Mouse (Mus musculus) megakaryocyte, embryonic 14.5 days (primary cell): ENCODE data around the gene Cbfb. TPM values are rescaled to one million over a fixed set of nuclear protein-coding genes. Genes with fewer than 3 reads are reported as not detected.

Experiments
- H3K27me3 ChIP-seq: replicated peaks from 2 replicates; pipeline ENCODE3; 2012; ENCODE audit warnings: inconsistent platforms
- H3K36me3 ChIP-seq: replicated peaks from 2 replicates; pipeline ENCODE3; 2012; ENCODE audit warnings: low read length, inconsistent platforms, mixed read lengths
- H3K4me1 ChIP-seq: 2 replicates; pipeline ENCODE4 v1.6.1; 2012; ENCODE audit warnings: inconsistent platforms
- H3K4me3 ChIP-seq: replicated peaks from 2 replicates; pipeline ENCODE3; 2012; ENCODE audit warnings: moderate library complexity, mild to moderate bottlenecking, inconsistent platforms
- H3K9me3 ChIP-seq: 2 replicates; pipeline ENCODE4 v1.6.1; 2012; ENCODE audit warnings: inconsistent platforms
- FLI1 ChIP-seq: IDR thresholded peaks from 2 replicates; pipeline ENCODE4 v1.6.1; 2012; ENCODE audit warnings: low read length, inconsistent platforms, mixed read lengths
- GATA1 ChIP-seq: IDR thresholded peaks from 3 replicates; pipeline ENCODE4 v1.6.1; 2012; ENCODE audit warnings: mixed read lengths, low read length, inconsistent platforms, borderline replicate concordance
- polyA plus RNA-seq: library from polyadenylated mRNA; stranded (reverse); fragments of >175 nt; gene quantifications from 2 replicates; pipeline ENCODE4 v1.2.3, GENCODE M21; 2012; ENCODE audit warnings: low replicate concordance; ENCODE audit not compliant: insufficient read depth

The Cbfb gene
- 2.1 and 15.3 TPM in 2 replicates for polyA plus RNA-seq

DNA sequence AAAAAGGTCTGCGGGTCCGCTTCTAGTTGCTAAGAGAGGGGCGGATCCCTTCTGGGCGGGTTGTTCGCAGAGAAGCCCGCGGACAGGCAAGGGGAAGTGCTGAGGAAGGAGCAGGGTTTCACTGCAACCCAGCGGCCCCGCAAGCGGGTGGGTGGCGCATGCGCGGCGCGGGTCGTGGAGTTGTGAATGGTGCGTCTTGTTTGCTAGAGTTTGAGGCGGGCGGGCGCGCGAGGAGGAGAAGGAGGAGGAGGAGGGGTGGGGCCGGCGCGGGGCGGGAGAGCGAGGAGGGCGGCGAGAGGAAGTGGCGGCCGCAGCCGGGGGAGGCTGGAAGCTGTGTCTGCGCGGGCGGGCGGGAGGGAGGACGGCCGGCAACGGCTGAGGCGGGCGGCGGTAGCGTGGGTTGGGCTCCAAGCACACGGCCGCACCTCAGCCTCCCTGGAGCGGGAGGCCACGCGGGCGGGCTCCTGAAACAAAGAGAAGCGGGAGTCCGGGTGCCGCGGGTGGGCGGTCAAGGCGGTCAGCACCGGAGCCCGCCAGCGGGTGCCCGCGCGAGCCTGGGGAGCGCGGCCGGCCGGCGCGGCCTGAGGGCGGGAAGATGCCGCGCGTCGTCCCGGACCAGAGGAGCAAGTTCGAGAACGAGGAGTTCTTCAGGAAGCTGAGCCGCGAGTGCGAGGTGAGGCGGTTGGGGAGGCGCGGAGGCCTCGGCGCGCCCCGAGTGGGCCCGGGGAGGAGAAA is at the start of gene Cbfb:
Gene Cbfb (plus strand): TSS at position 294 of the 735 bp plus-strand sequence.
- Histone ChIP-seq H3K9me3 (no peaks in the 10 kb centered on the region), H3K27me3 (peaks cover 4% of the 10 kb centered on the region), H3K4me3 (peak within 1 kb of the TSS; percentile 94), H3K4me1 (peaks cover 31% of the 10 kb centered on the region), H3K36me3 (peaks cover 5% of the 10 kb centered on the region)
- TF ChIP-seq GATA1 = no peak
- no peak for TF ChIP-seq FLI1

DNA sequence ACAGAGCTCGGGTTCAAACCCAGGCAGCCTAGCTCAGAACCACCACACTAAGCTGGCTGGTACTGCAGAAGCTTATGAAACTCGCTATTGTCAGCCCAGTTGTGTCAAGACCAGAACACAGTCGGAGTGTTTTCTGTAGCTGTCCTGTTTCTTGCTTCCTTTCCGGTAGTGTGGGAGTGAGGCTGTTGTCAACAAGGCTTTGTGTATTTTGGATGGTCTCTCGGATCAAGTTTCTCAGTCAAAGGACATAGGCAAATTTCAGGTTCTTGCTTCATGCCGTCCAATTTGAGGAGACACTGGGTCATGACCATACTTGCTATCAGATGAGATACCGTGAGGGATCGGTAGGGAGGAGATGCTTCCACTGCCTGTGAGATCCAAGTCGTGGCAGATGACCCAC is 40.6 kb upstream of the Cbfb start:
- H3K27me3 ChIP-seq = peaks cover 28% of the 10 kb centered on the region
- H3K4me3 ChIP-seq = no peak overlapping the region
- H3K36me3 ChIP-seq = no peaks in the 10 kb centered on the region
- H3K4me1 ChIP-seq = peaks cover 12% of the 10 kb centered on the region
- no peaks in the 10 kb centered on the region for H3K9me3 ChIP-seq
- TF ChIP-seq FLI1 (no peak), GATA1 (no peak)

DNA sequence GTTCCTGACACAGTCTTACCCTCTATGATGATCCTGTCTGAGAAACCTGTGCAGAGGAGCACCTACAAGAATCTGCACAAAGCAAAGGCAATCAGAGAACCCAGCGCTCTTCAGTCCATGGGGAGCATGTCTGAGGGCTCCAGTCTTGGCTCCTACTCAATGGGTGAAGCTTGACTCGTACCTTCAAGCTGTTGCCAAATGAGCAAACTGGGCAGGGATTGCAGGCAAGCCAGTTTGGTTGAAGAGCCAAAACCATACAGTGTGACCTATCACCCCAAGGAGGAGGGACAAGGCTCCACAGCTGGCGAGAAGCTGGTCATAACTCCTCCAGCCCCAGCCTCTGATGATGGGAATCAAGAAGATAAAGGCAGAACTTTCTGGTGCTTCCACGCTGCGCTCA is 39.0 kb upstream of the Cbfb start, which contains the start of gene Ces4a:
Gene Ces4a (plus strand): TSS at position 292 of the 400 bp plus-strand sequence.
- peaks cover 32% of the 10 kb centered on the region for H3K27me3 ChIP-seq
- TF ChIP-seq GATA1 (no peak), FLI1 (no peak)
- peaks cover 7% of the 10 kb centered on the region for H3K4me1 ChIP-seq
- no peak within 1 kb of the TSS for H3K4me3 ChIP-seq
- no peaks in the 10 kb centered on the region for H3K36me3 ChIP-seq
- H3K9me3 ChIP-seq = no peaks in the 10 kb centered on the region

DNA sequence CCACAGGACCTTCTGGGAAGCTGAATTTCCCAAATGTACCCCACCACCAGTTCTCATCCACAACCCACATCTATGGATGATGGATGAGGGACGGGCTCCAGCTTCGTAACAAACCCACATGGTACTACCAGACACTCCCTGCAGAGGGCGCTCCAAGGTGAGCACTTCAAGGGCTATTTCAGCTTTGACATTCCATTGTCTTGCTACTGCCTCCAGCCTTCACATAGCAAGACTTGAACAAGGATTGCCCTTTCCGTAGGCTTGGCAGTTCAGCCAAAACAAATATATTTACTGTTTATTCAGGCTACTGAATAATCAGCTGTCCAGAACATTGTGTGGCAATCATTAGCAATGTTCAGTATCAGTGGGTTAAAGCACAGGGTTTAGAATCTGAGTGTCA is 32.1 kb upstream of the Cbfb start:
- TF ChIP-seq GATA1 = no peak
- TF ChIP-seq FLI1 = no peak
- H3K9me3 ChIP-seq = no peaks in the 10 kb centered on the region
- no peaks in the 10 kb centered on the region for H3K36me3 ChIP-seq
- peaks cover 34% of the 10 kb centered on the region for H3K27me3 ChIP-seq
- no peak overlapping the region for H3K4me3 ChIP-seq
- peaks cover 11% of the 10 kb centered on the region for H3K4me1 ChIP-seq

DNA sequence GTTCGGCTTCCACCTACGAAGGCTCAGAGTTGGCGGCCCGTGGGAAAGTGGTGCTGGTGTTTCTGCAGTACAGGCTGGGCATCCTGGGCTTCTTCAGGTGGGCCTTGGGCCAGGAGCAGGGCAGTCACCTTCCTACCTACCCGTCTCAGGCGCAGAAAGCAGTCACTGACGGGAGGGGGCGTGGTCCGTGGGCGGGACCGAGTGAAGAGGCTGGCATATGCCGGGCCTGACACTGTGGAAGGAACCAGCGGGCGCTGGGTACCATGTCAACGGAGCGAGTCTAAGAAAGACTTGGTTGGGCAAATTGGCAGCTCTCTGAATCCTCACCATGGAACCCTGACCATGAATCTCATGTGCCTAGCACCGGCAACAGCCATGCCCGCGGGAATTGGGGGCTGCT is 28.1 kb upstream of the Cbfb start:
- TF ChIP-seq GATA1 = no peak
- H3K27me3 ChIP-seq = peaks cover 46% of the 10 kb centered on the region
- H3K36me3 ChIP-seq = no peaks in the 10 kb centered on the region
- no peaks in the 10 kb centered on the region for H3K9me3 ChIP-seq
- H3K4me1 ChIP-seq = peaks cover 11% of the 10 kb centered on the region
- no peak overlapping the region for H3K4me3 ChIP-seq

DNA sequence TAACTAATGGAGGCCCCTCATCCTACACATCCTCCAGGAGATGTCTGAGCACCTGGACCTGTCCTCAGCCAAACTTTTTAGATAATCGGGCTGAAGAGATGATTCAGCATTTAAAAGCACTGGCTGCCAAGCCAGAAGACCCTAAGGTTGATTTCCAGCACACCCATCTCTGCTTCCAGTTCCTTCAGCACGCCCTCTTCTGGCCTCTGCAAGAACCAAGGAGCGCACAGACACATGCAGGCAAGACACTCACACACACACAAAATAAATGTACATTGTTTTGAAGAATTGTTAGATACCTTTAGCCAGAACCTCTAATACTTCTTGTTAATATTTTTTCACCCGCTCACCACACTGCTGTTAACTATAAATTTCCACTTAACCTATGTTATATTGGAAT is 18.8 kb upstream of the Cbfb start:
- TF ChIP-seq FLI1 = no peak
- no peak for TF ChIP-seq GATA1
- Histone ChIP-seq H3K4me1 (peaks cover 7% of the 10 kb centered on the region), H3K36me3 (no peaks in the 10 kb centered on the region), H3K4me3 (no peak overlapping the region), H3K9me3 (no peaks in the 10 kb centered on the region), H3K27me3 (peaks cover 71% of the 10 kb centered on the region)

DNA sequence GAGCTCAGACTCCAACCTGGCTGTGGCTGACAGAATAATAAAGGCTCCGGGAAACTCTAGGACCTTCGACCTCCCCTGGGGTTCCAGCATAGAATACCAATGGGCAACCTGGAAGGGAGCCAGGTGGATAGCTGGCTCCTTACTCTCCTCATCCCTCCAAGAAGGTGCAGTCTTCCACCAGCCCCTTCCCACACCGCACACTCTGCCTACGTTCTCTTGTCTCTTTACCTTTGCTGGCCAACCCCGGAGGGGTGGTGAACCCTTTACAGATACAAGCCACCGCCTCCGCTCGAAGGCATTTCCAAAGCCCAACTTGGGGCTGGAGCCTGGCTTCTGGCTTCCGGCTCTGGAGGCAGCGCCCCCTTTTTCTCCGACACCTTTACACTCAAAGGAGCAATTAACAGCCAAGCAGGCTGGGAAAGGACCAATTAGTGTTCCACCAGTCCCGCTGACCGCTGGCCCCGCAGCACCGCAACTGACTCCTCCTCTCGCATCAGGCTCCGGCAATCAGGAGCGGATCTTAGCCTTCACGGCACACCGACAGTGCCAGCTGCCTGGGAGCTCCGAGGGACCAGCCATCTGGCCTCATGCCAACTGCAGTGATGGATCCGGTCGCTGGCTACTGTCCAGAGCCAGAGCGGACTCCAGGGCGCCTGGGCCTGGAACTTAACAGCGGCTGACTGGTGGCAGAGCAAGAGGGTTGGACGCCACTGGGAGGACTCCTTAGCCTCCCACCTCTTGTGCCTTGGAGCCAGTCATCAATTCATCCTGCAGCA is 17.7 kb upstream of the Cbfb start:
- Histone ChIP-seq H3K4me1 (peaks cover 10% of the 10 kb centered on the region), H3K36me3 (no peaks in the 10 kb centered on the region), H3K27me3 (peaks cover 66% of the 10 kb centered on the region), H3K4me3 (peak overlapping the region; percentile 47), H3K9me3 (no peaks in the 10 kb centered on the region)
- no peak for TF ChIP-seq GATA1
- no peak for TF ChIP-seq FLI1

DNA sequence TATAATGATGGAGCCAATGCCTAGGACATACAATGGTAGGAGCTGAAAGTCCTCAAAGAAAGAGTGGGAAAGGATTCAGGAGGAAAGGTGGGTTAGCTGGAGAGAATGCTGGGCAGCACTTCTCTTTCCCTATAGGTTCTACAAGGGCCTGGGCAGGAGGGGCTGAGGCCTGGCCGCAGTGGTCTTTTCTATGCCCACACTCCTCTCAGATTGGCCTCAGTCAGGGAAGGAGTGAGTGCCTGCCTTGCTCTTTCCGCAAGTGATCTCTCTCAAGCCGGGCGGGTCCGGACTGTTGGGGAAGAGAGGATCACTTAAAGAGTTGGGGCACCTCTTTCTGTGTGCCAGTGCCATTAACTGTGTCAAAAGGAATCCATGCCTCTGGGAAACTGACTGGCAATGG is 16.2 kb upstream of the Cbfb start:
- Histone ChIP-seq H3K4me1 (peaks cover 10% of the 10 kb centered on the region), H3K36me3 (no peaks in the 10 kb centered on the region), H3K27me3 (peaks cover 58% of the 10 kb centered on the region), H3K4me3 (no peak overlapping the region), H3K9me3 (no peaks in the 10 kb centered on the region)
- TF ChIP-seq GATA1 = no peak
- no peak for TF ChIP-seq FLI1

DNA sequence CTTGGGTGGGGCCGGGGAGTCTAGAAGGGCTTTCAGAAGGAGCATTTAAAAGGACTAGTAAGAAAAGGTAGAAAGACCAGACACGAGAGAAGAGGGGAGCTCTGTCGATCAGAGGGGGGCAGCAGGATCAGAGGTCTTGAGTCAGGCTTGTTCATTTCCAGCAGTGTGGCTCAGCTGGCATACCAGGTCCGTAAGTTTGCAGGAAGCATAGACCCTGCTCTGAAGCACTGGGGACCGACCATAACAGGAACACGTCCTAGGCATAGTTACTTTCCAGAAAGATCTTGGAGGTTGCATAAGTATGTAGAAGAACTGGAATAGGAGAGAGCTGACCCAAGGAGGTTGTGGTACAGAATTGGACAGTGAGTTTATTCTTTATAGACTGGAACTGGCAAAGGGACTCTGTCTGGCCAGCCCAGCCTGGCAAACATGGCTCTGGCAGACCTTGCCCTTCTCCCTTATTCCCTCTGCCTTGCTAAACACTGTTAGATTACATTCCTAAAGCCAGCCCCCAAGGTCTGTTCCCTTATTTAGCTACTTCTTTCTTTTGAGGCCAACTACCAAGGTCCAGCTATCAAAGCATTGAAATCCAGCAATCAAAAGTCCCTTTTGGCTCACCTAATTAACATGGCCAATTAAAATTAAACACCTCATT is 15.3 kb upstream of the Cbfb start:
- peaks cover 10% of the 10 kb centered on the region for H3K4me1 ChIP-seq
- TF ChIP-seq GATA1 = no peak
- TF ChIP-seq FLI1 = no peak
- H3K36me3 ChIP-seq = no peaks in the 10 kb centered on the region
- no peaks in the 10 kb centered on the region for H3K9me3 ChIP-seq
- no peak overlapping the region for H3K4me3 ChIP-seq
- peaks cover 52% of the 10 kb centered on the region for H3K27me3 ChIP-seq
